Mouse (Mus musculus) left cerebral cortex, postnatal 36 days (tissue): ENCODE data around the gene Retn. TPM values are rescaled to one million over a fixed set of nuclear protein-coding genes. Genes with fewer than 3 reads are reported as not detected.
A peak's percentile ranks its signal among the peaks of the same experiment; 100 is the strongest.

ENCODE experiments used
- DNase-seq, 2 experiments: peaks; one replicate each; pipeline ENCODE4 v3.0.0; 2021 to 2022; ENCODE audit warnings: low spot score in 2 of 2, mixed read lengths in 1 of 2
- intact Hi-C: fragments of 180-260 bp; cut with DNase I; formaldehyde crosslinking; loops from one replicate; pipeline ENCODE4 v1.15.1; 2025
- total RNA-seq, 2 experiments: library from RNA; stranded (reverse); gene quantifications; 2 replicates each; pipeline ENCODE4 v1.2.3; 2021

The Retn gene
- total RNA-seq = 1 to 10 TPM in 1 of 2 experiments, under 1 TPM in 1; 0.49 to 1.4 TPM

DNA sequence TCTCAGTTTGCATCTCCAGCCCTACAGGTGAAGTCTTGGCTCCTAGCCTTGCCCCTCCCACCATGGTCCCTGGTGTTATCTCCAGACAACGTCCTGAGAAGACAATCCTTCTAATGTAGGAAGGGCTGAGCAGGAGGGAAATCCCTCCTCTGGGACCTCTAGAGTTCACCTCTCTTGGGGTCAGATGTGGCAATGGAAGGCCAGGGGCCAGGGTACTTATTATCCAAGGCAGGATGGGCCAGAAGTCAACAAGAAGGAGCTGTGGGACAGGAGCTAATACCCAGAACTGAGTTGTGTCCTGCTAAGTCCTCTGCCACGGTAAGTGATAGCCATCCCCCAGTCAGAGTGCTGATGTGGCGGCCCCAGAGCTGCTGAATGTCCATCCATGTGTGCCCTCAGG, at the start of gene Retn:
Gene Retn, plus strand, starts transcription at position 245 of the 400 bp plus-strand sequence.
- no peak for DNase-seq
- intact Hi-C loops = no loop called here

DNA sequence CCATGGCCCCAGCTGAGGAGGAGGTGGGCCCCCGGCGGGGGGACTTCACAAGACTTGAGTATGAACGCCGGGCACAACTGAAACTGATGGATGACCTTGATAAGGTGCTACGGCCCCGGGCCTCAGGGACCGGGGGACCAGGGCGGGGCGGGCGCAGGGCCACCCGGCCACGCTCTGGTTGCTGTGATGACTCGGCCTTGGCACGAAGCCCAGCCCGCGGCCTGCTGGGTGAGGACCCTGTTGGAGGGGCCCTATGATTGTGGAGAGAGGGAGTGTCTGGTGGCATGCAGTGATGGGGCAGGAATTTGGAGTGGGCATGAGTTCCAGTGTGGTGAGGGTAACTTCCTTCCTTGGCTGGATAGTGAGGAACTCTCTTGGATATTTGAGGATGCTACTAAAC, 49.0 kb upstream of the Retn start:
- intact Hi-C loops = no loop called here
- no peak for DNase-seq

DNA sequence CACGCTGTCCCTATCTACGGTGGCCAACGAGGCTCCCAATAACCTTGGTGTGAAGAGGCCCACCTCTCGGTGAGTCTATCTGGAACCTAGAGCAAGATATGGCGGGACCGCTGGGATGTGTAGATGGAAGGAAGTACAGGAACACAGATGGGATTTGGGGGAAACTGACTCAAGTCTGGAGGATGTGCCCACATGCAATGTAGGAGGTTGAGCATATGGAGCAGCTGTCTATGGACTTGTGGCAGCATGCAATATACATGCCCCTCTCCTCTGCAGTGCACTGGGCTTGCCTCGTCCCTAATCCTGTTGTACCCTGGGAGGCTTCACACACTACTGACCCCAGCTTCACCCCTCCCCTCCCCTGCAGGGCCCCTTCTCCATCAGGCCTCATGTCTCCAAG, 47.7 kb upstream of the Retn start:
- DNase-seq = no peak
- intact Hi-C loops = no loop called here

DNA sequence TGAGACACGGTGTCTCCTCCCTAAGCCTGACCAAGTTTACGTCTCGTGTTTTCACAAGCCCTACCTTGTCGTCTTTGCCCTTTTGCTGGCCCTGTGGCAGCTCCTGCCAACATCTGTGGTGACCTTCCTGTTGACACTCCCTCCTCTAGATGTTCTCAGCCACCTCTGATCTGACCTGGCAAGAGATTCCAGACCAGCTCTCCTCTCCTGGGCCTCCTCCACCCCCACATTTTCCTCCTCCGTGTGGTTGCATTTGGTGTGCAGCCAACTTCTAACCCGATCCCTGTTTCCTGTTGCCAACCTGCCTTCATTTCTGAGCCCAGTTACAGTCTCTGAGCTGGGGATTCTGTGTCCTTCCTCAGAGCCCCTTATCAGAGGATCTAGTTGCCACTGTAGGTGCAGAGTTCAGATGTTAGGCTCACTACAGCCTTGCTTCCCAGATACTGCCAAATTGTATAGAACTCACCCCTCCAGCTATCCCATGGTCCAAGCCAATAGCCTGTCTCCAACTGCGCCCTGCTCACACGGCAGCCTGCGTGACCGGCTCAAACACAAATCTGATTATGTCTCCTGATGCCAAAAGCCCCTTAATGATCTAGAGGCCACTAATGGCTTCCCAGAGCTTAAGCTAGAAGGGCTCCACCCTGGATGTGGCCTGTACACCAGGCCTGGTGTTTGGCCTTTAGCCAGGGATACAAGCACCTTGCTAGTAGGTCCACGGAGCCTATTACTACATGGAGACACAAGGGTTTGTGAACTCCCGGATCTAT, 46.3 kb upstream of the Retn start:
- no peak for DNase-seq
- intact Hi-C loops = no loop called here

DNA sequence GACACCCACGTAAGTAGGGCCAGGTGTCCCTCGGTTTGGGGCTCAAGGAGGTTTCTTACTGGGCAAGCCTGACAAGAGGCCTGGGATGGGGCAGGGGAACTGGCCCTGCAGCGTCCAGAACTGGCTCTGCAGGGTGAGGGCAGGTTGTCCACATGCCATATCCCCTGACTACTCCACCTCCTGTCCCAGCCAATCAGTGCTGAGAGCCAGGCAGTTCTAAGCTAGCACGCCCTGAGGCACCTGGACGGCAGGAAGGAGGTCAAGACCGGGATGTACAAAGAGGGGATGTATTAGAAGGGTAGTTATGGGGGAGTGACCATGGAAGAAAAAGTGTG, 45.8 kb upstream of the Retn start:
- DNase-seq = no peak
- intact Hi-C loops = no loop called here

DNA sequence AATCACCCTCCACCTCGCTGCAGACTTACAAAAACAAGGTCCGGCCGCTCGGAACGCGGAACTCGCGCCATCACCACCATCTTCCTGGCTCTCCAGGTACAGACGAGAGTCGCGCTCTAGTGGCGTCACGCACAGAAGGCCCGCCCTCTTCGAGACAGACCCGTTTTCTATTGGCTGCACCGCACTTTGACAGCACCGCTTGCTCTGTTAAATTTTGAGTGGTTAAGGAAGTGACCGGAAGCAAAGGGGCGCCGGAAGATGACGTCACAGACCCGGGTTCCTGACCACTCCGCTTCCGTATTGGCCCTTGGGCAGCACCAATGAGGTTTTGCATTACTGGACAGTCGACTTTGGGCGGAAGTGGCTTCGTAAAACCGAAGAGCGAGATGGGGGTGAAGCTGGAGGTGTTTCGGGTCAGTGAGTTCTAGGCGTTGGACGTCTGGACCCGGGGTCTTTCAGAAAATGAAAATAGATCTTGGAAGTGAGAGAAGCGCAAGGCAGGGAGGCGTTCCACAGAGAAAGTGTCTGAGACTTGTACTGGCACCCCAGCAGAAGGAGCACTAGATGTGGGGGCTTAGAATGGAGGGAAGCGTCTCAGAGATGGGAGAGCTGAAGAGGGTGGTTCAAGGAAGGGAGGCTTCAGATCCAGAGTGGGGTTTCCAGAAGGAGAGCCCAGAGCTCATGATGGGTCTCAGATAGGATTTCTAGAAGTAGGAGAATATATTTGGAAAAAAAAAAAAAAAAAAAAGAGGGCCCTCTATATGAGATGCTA, 34.2 kb upstream of the Retn start, which contains the start of the genes Xab2 and Pet100:
Gene Xab2, minus strand, starts transcription at position 118 of the 772 bp plus-strand sequence.
Gene Pet100, plus strand, starts transcription at position 350 of the 772 bp plus-strand sequence.
- intact Hi-C loops = loop anchor here (2.0 kb wide), 1 partner anchor 55 kb away; the partner anchor contains the start of gene Trappc5
- DNase-seq = peak; percentile 98 to 99

DNA sequence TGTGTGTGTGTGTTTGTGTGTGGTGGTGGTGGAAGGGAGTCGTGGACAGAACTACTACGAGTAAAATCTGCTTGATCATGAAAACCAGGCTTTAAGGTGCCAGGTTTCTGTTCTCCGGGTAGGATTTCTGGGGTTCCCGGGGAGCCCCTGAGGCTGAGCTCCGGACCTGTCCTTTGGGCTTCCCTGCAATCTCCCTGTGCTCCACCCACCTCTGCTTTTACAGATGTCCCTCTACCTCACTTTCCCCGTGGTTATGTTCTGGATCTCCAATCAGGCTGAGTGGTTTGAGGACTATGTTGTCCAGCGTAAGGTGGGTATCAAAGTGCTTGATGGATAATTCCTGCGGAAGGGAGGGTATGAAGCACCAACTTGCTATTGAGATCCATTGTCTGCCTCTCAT, 33.5 kb upstream of the Retn start:
- intact Hi-C loops = no loop called here
- no peak for DNase-seq

DNA sequence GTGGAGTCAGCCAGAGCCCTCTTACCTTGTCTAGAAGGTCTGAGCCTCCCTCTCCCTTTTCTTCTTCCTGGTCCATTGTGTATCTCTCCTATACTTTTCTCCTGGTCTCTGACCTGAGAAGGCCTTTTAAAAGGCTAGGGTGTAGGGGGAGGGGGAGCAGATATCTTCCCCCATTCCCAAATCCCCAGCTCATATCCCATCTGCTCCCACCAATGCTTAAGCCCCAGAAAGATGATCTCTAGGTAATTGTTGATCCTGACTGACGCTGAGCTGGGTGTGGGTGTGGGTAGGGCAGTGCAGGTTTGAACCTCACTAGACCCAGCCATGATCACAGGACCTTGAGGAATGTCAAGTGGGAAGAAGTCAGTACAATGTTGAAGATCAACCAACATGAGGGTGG, 30.1 kb upstream of the Retn start, which contains the start of gene Pcp2:
Gene Pcp2, minus strand, starts transcription at position 101 of the 400 bp plus-strand sequence.
- intact Hi-C loops = no loop called here
- DNase-seq = no peak

DNA sequence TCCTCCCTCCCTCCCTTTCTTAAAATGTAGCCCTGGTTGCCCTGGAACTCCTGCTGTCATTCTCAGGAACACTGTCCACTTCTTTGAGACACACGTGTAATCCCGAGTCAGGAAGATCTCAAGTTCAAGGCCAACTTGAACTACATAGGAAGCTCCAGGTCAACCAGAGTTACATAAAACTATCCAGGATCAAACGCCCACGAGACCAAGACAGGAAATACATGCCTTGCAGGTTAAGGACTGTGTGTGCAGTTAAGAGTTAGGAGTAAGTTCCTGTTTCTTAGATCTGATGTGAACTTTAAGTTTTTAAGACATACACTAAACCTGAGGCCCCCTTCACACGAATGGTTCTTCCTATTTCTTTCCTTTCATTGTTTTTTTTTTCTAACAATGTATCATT, 28.6 kb upstream of the Retn start:
- DNase-seq = no peak
- intact Hi-C loops = no loop called here

DNA sequence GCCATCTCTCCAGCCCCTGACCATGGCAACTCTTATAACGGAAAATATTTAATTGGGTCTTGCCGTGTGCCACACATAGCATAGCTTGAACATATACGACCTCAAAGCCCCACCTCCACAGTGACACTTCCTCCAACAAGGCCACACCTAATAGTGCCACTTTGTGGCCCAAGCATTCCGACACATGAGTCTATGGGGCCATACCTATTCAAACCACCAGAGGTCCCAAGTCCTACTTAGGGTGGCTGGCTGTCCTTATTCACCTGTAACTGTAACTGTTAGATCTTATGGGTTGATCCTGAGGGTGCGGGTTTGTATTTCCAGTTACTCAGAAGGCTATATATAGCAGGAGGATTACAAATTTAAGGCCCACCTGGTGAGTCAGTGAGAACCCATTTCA, 27.6 kb upstream of the Retn start:
- intact Hi-C loops = no loop called here
- DNase-seq = no peak

DNA sequence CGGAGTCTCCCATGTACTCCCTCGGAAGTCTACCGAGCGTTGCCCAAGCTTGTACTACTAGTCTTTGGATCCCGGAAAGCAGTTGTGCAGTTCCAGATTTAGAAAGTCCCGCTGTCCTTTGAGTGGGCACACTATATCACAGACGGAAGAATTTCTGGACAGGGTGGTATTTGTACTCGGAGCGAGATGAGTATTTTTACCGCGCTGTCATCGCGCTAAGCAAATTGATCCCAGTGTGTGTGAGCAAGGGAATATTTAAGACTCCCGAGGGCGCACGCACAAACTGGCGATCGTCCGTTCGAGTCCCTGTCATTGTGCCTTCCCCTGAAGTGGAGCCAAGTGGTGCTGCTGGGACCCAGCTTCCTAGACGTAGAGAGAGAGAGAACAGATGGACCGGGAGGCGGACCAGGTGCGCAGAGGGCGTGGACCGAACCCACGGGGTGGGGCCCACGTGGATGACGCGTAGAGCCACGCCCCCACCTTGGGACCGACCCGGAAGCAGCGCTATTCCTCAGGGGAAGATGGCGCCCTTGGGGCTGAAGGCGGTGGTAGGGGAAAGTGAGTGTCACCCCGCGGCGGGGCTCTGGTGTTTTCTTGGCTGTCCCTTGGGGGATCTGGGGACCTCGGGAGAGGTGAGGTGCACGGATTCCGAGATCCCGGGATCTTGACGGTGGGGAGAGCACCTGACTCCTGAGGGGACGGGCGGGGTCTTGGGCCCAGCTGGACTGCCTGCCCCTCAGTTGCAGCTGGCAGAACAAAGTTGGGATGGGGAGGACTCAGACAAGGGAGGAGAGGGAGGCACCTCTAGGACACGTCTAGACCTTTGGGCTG, 24.7 kb upstream of the Retn start, which contains the start of gene Stxbp2:
Gene Stxbp2, plus strand, starts transcription at position 309 of the 831 bp plus-strand sequence.
- intact Hi-C loops = no loop called here
- peak; percentile 67 to 75 for DNase-seq

DNA sequence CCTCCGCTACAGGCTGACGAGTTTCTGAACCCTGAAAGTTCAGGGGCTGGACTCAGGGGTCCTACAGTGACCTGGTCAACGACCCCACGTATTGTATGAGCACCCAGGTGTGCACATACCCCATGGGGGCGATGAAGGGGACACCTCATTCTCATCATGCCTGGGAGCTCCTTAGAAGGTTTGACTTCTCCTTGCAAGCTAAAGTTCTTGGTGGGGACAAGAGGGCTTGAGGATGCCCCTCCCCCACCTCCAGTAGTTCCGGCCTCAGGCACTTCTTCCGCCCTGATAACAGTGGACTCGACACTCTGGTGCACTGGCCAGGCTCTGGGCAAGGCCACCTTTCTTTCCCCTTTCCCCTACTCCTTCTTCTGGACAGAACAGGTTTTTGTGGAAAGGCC, 24.1 kb upstream of the Retn start:
- intact Hi-C loops = no loop called here
- no peak for DNase-seq

DNA sequence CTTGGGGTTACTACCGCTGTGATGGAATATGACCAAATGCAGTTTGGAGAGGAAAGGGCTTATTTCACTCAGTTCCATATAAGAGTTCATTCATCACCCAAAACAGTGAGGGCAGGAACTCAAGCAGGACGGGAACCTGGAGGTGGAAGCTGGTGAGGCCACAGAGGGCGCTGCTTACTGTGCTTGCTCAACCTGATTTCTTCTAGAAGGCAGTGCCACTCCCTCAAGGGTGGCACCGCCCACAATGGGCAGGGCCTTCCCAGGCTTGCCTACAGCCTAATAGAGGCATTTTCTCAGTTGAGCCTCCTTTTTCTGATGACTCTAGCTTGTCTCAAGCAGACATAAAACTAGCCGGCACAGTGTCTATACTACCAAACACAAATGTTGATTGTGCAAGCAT, 9.8 kb upstream of the Retn start:
- DNase-seq = no peak
- intact Hi-C loops = no loop called here

DNA sequence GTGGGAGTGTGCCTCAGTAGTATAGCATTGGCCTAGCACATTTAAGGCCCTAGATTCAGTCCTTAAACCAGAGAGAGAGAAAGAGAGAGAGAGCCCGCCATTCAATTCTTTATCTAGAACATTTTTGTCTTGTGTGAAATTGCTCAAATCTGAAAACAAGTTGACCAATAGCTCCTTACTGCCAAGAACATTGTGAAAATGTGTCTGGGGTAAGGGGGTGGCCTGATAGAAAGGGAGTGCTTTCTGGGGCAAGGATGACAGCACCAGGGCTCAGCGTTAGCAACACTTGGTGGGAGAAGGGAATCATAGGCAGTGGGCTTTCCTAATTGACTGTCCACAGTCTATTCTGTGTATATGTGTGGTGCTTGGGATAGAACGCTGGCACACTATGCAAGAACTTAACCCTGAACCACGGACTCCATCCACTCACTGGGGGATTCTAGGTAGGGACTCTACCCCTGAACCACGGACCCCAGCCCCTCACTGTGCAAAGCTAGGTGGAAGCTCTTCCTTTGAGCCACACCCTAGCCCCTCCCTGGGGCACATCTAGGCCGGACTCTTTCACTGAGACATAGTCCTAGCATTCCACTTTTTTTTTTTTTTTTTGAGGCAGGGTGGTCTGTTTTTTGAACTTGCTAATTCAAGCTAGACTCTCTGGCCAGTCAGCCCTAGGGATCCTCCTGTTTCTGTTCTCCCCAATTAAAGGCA, 8.6 kb upstream of the Retn start:
- intact Hi-C loops = no loop called here
- DNase-seq = no peak

DNA sequence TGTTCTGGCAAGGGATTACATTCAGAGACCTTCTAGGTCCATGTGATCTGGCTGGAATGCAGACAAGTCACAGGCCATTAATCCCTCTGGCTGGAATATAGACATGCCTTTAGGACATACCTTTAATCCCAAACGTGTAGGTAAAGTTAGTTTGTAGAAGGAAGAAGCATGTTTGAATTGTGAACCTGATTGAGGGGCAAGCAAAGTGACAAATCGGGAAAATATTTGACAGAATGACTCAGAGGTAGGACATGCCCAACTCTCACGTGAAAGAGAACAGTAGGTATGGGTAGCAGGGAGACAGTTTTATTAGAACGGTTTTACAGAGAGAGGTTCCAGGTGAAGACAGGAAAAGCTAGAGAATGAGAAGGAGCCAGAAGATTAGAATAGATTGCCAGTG, 8.0 kb upstream of the Retn start:
- intact Hi-C loops = no loop called here
- DNase-seq = no peak

DNA sequence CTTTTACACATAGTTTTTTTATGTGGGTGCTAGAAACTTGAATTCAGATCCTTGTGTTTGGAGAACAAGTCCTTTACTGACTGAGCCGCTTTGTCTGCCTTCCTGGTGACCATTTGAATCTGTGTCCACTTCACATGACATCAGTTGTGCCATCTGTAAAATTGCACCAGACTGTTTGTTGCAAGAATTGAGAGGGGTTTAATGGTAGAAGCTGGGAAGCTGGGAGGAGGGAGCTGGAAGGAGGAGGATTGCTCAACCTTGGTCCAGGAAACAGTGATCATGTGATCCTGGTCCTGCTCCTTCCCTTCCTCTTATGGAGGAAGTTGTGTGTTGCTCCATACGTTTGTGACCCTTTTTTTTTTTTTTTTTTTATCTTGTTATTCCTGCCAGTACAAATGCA, 7.3 kb upstream of the Retn start:
- intact Hi-C loops = no loop called here
- DNase-seq = no peak

DNA sequence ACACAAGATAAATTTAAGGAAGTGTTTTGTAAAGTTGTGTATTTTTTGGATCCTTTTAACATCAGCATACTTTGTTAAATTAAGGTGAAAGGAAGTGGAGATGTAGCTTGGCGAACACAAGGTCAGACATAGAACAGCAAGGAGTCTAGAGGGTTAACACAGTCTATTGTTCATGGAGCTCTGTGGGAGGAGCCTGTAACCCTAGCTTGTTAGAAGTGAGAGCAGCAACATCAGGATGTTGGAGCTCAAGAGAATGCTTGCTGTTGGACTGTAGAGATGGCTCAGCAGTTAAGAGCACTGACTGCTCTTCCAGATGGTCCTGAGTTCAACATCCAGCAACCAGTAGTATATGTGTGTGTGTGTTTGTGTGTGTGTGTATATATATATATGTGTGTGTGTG, 6.6 kb upstream of the Retn start:
- intact Hi-C loops = no loop called here
- DNase-seq = no peak

DNA sequence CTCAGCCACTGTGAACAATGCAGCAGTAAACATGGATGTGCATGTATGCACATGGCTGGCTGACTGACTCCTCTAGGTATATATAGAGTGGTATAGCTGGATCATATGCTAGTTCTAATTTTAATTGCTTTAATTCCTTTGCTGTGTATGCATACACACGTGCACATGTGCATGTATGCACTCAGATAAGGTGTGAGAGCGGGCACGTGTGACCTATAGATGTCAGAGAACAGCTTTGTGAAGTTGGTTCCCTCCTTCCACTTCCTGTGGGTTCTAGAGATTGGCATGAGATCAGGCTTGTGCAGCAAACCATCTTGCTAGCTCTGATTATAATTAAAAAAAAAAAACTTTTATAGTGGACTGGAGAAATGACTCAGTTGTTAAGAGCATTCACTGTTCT, 2.7 kb upstream of the Retn start:
- intact Hi-C loops = no loop called here
- no peak for DNase-seq

DNA sequence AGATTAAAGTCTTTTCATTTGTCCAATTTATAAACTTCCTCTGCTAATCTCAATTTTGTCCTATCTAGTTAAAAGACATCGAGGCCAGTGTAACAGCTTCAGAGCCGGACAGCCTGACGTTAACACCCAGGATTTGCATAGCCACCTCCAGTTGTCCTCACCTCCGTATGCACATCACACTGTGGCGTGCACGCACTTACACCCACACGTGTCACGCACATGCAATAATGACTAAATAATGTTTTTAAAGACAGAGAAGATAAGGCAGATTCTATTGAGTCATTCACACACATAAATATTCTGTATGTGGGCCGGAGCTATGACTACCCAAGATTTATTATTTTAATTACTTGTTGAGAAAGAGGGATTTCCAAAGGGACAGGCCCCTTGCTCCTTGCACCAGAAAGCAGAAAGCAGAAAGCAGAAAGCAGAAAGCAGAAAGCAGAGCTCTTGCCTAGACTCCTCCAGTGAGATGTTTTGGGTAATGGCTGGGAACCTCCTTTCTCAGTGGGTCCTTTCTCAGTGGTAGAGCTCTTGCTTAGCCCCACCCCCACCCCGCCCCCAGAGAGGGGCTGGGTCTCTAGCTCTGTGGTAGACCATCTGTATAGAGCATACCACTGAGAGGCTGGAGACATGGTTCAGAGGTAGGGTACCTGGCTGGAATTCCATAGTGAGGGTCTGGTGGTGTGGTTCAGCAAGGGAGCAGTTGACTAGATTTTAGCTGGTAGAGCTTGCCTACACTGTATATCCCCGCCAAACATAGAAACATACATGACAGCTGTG, 653 bp upstream of the Retn start:
- intact Hi-C loops = no loop called here
- DNase-seq = no peak
